Mouse (Mus musculus) thymus, adult 2 months (tissue): Measurements from ENCODE around the gene AI464131. TPM values are rescaled to one million over a fixed set of nuclear protein-coding genes. Genes with fewer than 3 reads are reported as not detected.

Source experiments
- DNase-seq: peaks from one replicate; pipeline ENCODE4 v3.0.0; 2021
- H3K27ac ChIP-seq: fragments of 200-500 bp; 2 replicates; pipeline ENCODE4 v1.5.1; 2012; ENCODE audit warnings: low read length, control low read depth; ENCODE audit not compliant: control insufficient read depth, insufficient read depth
- H3K27me3 ChIP-seq: fragments of 200-500 bp; 2 replicates; pipeline ENCODE4 v1.6.1; 2012; ENCODE audit warnings: mild to moderate bottlenecking, low read length, moderate library complexity, mixed read lengths; ENCODE audit not compliant: control insufficient read depth, insufficient read depth
- H3K36me3 ChIP-seq: fragments of 200-500 bp; 2 replicates; pipeline ENCODE4 v1.6.1; 2012; ENCODE audit warnings: mild to moderate bottlenecking, low read length, moderate library complexity; ENCODE audit not compliant: control insufficient read depth, insufficient read depth
- H3K4me1 ChIP-seq: fragments of 200-500 bp; replicated peaks from 2 replicates; pipeline ENCODE4 v1.6.1; 2012; ENCODE audit warnings: low read length; ENCODE audit not compliant: control insufficient read depth, insufficient read depth
- H3K4me3 ChIP-seq: fragments of 200-500 bp; 2 replicates; pipeline ENCODE4 v1.5.1; 2012; ENCODE audit warnings: mild to moderate bottlenecking, low read length, control low read depth, moderate library complexity; ENCODE audit not compliant: control insufficient read depth, insufficient read depth
- CTCF ChIP-seq: fragments of 200-500 bp; IDR thresholded peaks from 2 replicates; pipeline ENCODE4 v1.5.1; 2012; ENCODE audit warnings: mild to moderate bottlenecking, control low read depth, low read length, moderate library complexity, borderline replicate concordance; ENCODE audit not compliant: control insufficient read depth, poor library complexity, insufficient read depth; ENCODE audit errors: extremely low read depth
- POLR2A ChIP-seq: fragments of 200-500 bp; IDR thresholded peaks from 2 replicates; pipeline ENCODE4 v1.6.1; 2012; ENCODE audit warnings: mild to moderate bottlenecking, low read length, control low read depth, moderate library complexity; ENCODE audit not compliant: control insufficient read depth, poor library complexity, insufficient read depth; ENCODE audit errors: extremely low read depth
- WGBS: fragments of 180-500 bp; shearing (Covaris S2); methylation state at CpG from one replicate; pipeline ENCODE4 v1.1.7; 2018; 5-methylcytosine and 5-hydroxymethylcytosine counted together
- polyA plus RNA-seq: library from polyadenylated mRNA; depleted of rRNA; stranded (reverse); fragments of >200 nt; gene quantifications from 2 replicates; pipeline ENCODE4 v1.2.3, GENCODE M21; 2012

AI464131 gene
- polyA plus RNA-seq, 1 experiment: 2.6 TPM

GRCm38 (mm10) chr4:41527996-41528395 is 25.1 kb upstream of the AI464131 start:
- TF ChIP-seq POLR2A (no peak), CTCF (no peak)
- H3K4me1 ChIP-seq: no peaks in the 10 kb centered on the region
- H3K4me3 ChIP-seq: no peak overlapping the region
- H3K27me3 ChIP-seq: no peaks in the 10 kb centered on the region
- H3K36me3 ChIP-seq: no peaks in the 10 kb centered on the region
- 84% methylated on average over 8 of the region's 8 CpGs for WGBS
- H3K27ac ChIP-seq: no peak overlapping the region
- DNase-seq: no peak

DNA sequence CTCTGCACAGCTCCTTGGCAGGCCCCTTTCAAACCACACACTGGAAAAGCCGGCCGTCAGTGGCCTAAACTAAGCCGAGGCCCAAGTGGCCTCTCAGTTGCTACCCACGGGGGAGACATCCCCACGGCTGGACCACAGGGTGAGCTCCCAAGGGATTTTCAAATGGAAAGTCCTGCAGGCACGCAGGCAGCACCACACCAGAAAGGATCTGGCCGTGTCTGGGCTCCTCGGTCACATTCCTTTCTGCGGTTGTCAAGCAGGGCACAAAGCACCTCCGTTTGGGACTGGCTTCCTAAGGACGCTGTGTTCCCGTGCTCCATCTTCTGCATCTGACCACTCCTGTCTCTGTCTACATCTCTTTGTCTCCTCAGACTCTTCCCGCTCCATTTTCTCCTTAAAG is 24.2 kb upstream of the AI464131 start:
- no peaks in the 10 kb centered on the region for H3K36me3 ChIP-seq
- no peak for DNase-seq
- TF ChIP-seq POLR2A (no peak), CTCF (no peak)
- no peak overlapping the region for H3K4me3 ChIP-seq
- H3K27ac ChIP-seq: no peak overlapping the region
- no peaks in the 10 kb centered on the region for H3K27me3 ChIP-seq
- 86% methylated on average over 13 of the region's 13 CpGs for WGBS
- H3K4me1 ChIP-seq: no peaks in the 10 kb centered on the region

DNA sequence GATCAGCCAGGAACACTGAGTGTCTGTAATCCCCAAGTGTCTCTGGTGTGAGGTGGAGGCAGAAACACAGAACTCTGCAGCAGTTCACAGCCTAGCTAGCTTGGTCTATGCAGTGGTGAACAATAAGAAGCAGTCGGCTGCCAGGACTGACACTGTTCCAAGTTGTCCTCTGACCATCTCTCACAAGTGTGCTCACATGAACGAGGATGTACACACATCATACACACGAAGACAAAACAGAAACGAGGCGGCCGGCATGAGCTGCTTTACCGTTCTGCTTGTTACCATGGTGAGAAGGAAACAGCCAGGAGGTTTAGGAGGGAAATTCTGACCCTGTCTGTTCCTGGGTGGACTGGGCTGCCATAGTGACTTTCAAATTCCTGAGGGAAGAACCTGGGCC is 23.7 kb upstream of the AI464131 start:
- 88% methylated on average over 7 of the region's 7 CpGs for WGBS
- TF ChIP-seq CTCF (no peak), POLR2A (no peak)
- Histone ChIP-seq H3K4me3 (no peak overlapping the region), H3K27ac (no peak overlapping the region), H3K36me3 (no peaks in the 10 kb centered on the region), H3K27me3 (no peaks in the 10 kb centered on the region), H3K4me1 (no peaks in the 10 kb centered on the region)
- DNase-seq: no peak

GRCm38 (mm10) chr4:41524829-41525228 is 22.0 kb upstream of the AI464131 start:
- Histone ChIP-seq H3K36me3 (no peaks in the 10 kb centered on the region), H3K27ac (no peak overlapping the region), H3K27me3 (no peaks in the 10 kb centered on the region), H3K4me3 (no peak overlapping the region), H3K4me1 (no peaks in the 10 kb centered on the region)
- WGBS: 78% methylated on average over 9 of the region's 9 CpGs
- TF ChIP-seq POLR2A (no peak), CTCF (no peak)
- DNase-seq: no peak

- H3K27me3 ChIP-seq: no peaks in the 10 kb centered on the region
- 93% methylated on average over 7 of the region's 7 CpGs for WGBS
- DNase-seq: no peak
Measured at GRCm38 (mm10) chr4:41523839-41524238, 21.0 kb upstream of the AI464131 start.

GRCm38 (mm10) chr4:41522788-41523187 is 19.9 kb upstream of the AI464131 start:
- Histone ChIP-seq H3K4me3 (no peak overlapping the region), H3K36me3 (no peaks in the 10 kb centered on the region), H3K27ac (no peak overlapping the region), H3K4me1 (no peaks in the 10 kb centered on the region), H3K27me3 (no peaks in the 10 kb centered on the region)
- DNase-seq: peak; percentile 26
- 71% methylated on average over 5 of the region's 5 CpGs for WGBS
- TF ChIP-seq POLR2A (no peak), CTCF (no peak)

More at GRCm38 (mm10) chr4:41523839-41524238, 21.0 kb upstream of the AI464131 start:
- Histone ChIP-seq H3K36me3 (no peaks in the 10 kb centered on the region), H3K4me1 (no peaks in the 10 kb centered on the region), H3K27ac (no peak overlapping the region), H3K4me3 (no peak overlapping the region)
- TF ChIP-seq POLR2A: no peak
- TF ChIP-seq CTCF: no peak

GRCm38 (mm10) chr4:41522136-41522535 is 19.3 kb upstream of the AI464131 start:
- no peaks in the 10 kb centered on the region for H3K36me3 ChIP-seq
- H3K4me3 ChIP-seq: no peak overlapping the region
- H3K27ac ChIP-seq: no peak overlapping the region
- no peak for DNase-seq
- 97% methylated on average over 6 of the region's 6 CpGs for WGBS
- no peaks in the 10 kb centered on the region for H3K27me3 ChIP-seq
- TF ChIP-seq CTCF (no peak), POLR2A (no peak)
- no peaks in the 10 kb centered on the region for H3K4me1 ChIP-seq
